Mouse (Mus musculus): ENCODE measurements around the gene Mafk. TPM values are rescaled to one million over a fixed set of nuclear protein-coding genes. Genes with fewer than 3 reads are reported as not detected.
A peak's percentile ranks its signal among the peaks of the same experiment; 100 is the strongest.

Mafk gene
- polyA plus RNA-seq, 1 experiment = 10.8 TPM

GRCm38 (mm10) chr5:139812398-139813125 lies 21.2 kb downstream of the Mafk start:
- no peak for TF ChIP-seq POLR2A (IDR thresholded peaks at IDR 0.05; ENCODE audit: control insufficient read depth, low read depth, low read length)
- no peak for TF ChIP-seq CTCF (IDR thresholded peaks at IDR 0.05; ENCODE audit: control insufficient read depth, insufficient read depth, insufficient replicate concordance, low read depth, low read length)
- peak overlapping the region; percentile 51 for H3K4me3 ChIP-seq (ENCODE audit: control insufficient read depth, low read depth, low read length)
- peaks cover 5% of the 10 kb centered on the region for H3K4me1 ChIP-seq (ENCODE audit: control insufficient read depth, insufficient read depth, low read length)
- H3K36me3 ChIP-seq (ENCODE audit: control insufficient read depth, insufficient read depth, low read length) = no peaks in the 10 kb centered on the region
- peak overlapping the region; percentile 56 for H3K27ac ChIP-seq (ENCODE audit: control insufficient read depth, insufficient read depth, low read depth, low read length)
- H3K27me3 ChIP-seq (ENCODE audit: control insufficient read depth, insufficient read depth, low read length) = no peaks in the 10 kb centered on the region

- Histone ChIP-seq H3K27ac (ENCODE audit: control insufficient read depth, insufficient read depth, low read depth, low read length) (peak overlapping the region; percentile 56), H3K4me3 (ENCODE audit: control insufficient read depth, low read depth, low read length) (peak overlapping the region; percentile 51)
Observed at GRCm38 (mm10) chr5:139813126-139813490, 21.8 kb downstream of the Mafk start.

GRCm38 (mm10) chr5:139813963-139814381 lies 22.7 kb downstream of the Mafk start:
- Histone ChIP-seq H3K27me3 (ENCODE audit: control insufficient read depth, insufficient read depth, low read length) (no peaks in the 10 kb centered on the region), H3K36me3 (ENCODE audit: control insufficient read depth, insufficient read depth, low read length) (no peaks in the 10 kb centered on the region), H3K4me1 (ENCODE audit: control insufficient read depth, insufficient read depth, low read length) (no peaks in the 10 kb centered on the region), H3K4me3 (ENCODE audit: control insufficient read depth, low read depth, low read length) (no peak overlapping the region), H3K27ac (ENCODE audit: control insufficient read depth, insufficient read depth, low read depth, low read length) (peak overlapping the region; percentile 7; the same call in 1 of the 2 replicates)
- TF ChIP-seq POLR2A (IDR thresholded peaks at IDR 0.05; ENCODE audit: control insufficient read depth, low read depth, low read length) (no peak), CTCF (IDR thresholded peaks at IDR 0.05; ENCODE audit: control insufficient read depth, insufficient read depth, insufficient replicate concordance, low read depth, low read length) (no peak)

More at GRCm38 (mm10) chr5:139813126-139813490, 21.8 kb downstream of the Mafk start:
- TF ChIP-seq POLR2A (IDR thresholded peaks at IDR 0.05; ENCODE audit: control insufficient read depth, low read depth, low read length) = no peak; the same call in 1 of the 2 replicates
- TF ChIP-seq CTCF (IDR thresholded peaks at IDR 0.05; ENCODE audit: control insufficient read depth, insufficient read depth, insufficient replicate concordance, low read depth, low read length) = no peak
- peaks cover 4% of the 10 kb centered on the region for H3K4me1 ChIP-seq (ENCODE audit: control insufficient read depth, insufficient read depth, low read length)
- H3K36me3 ChIP-seq (ENCODE audit: control insufficient read depth, insufficient read depth, low read length) = no peaks in the 10 kb centered on the region
- H3K27me3 ChIP-seq (ENCODE audit: control insufficient read depth, insufficient read depth, low read length) = no peaks in the 10 kb centered on the region

- H3K4me1 ChIP-seq (ENCODE audit: control insufficient read depth, insufficient read depth, low read length) = no peaks in the 10 kb centered on the region
- H3K4me3 ChIP-seq (ENCODE audit: control insufficient read depth, low read depth, low read length) = no peak overlapping the region
- H3K27ac ChIP-seq (ENCODE audit: control insufficient read depth, insufficient read depth, low read depth, low read length) = peak overlapping the region; percentile 77
- TF ChIP-seq POLR2A (IDR thresholded peaks at IDR 0.05; ENCODE audit: control insufficient read depth, low read depth, low read length) = peak; percentile 32; the same call in 1 of the 2 replicates
- no peak for TF ChIP-seq CTCF (IDR thresholded peaks at IDR 0.05; ENCODE audit: control insufficient read depth, insufficient read depth, insufficient replicate concordance, low read depth, low read length)
- no peaks in the 10 kb centered on the region for H3K27me3 ChIP-seq (ENCODE audit: control insufficient read depth, insufficient read depth, low read length)
- H3K36me3 ChIP-seq (ENCODE audit: control insufficient read depth, insufficient read depth, low read length) = no peaks in the 10 kb centered on the region
Observed at GRCm38 (mm10) chr5:139815964-139816363, 24.7 kb downstream of the Mafk start.

- no peaks in the 10 kb centered on the region for H3K4me1 ChIP-seq (ENCODE audit: control insufficient read depth, insufficient read depth, low read length)
- TF ChIP-seq POLR2A (IDR thresholded peaks at IDR 0.05; ENCODE audit: control insufficient read depth, low read depth, low read length) = no peak
- no peak for TF ChIP-seq CTCF (IDR thresholded peaks at IDR 0.05; ENCODE audit: control insufficient read depth, insufficient read depth, insufficient replicate concordance, low read depth, low read length)
Observed at GRCm38 (mm10) chr5:139816445-139816844, 25.1 kb downstream of the Mafk start.

GRCm38 (mm10) chr5:139817292-139817691 lies 26.0 kb downstream of the Mafk start:
- Histone ChIP-seq H3K27me3 (ENCODE audit: control insufficient read depth, insufficient read depth, low read length) (no peaks in the 10 kb centered on the region), H3K4me3 (ENCODE audit: control insufficient read depth, low read depth, low read length) (no peak overlapping the region), H3K27ac (ENCODE audit: control insufficient read depth, insufficient read depth, low read depth, low read length) (no peak overlapping the region), H3K36me3 (ENCODE audit: control insufficient read depth, insufficient read depth, low read length) (no peaks in the 10 kb centered on the region), H3K4me1 (ENCODE audit: control insufficient read depth, insufficient read depth, low read length) (no peaks in the 10 kb centered on the region)
- TF ChIP-seq CTCF (IDR thresholded peaks at IDR 0.05; ENCODE audit: control insufficient read depth, insufficient read depth, insufficient replicate concordance, low read depth, low read length) (peak; percentile 94), POLR2A (IDR thresholded peaks at IDR 0.05; ENCODE audit: control insufficient read depth, low read depth, low read length) (no peak)

More at GRCm38 (mm10) chr5:139816445-139816844, 25.1 kb downstream of the Mafk start:
- no peak overlapping the region for H3K4me3 ChIP-seq (ENCODE audit: control insufficient read depth, low read depth, low read length)
- peak overlapping the region; percentile 77 for H3K27ac ChIP-seq (ENCODE audit: control insufficient read depth, insufficient read depth, low read depth, low read length)
- H3K27me3 ChIP-seq (ENCODE audit: control insufficient read depth, insufficient read depth, low read length) = no peaks in the 10 kb centered on the region
- no peaks in the 10 kb centered on the region for H3K36me3 ChIP-seq (ENCODE audit: control insufficient read depth, insufficient read depth, low read length)

- Histone ChIP-seq H3K4me3 (ENCODE audit: control insufficient read depth, low read depth, low read length) (no peak overlapping the region), H3K4me1 (ENCODE audit: control insufficient read depth, insufficient read depth, low read length) (no peaks in the 10 kb centered on the region), H3K36me3 (ENCODE audit: control insufficient read depth, insufficient read depth, low read length) (no peaks in the 10 kb centered on the region; the same call in 1 of the 2 replicates), H3K27me3 (ENCODE audit: control insufficient read depth, insufficient read depth, low read length) (no peaks in the 10 kb centered on the region), H3K27ac (ENCODE audit: control insufficient read depth, insufficient read depth, low read depth, low read length) (no peak overlapping the region)
- TF ChIP-seq POLR2A (IDR thresholded peaks at IDR 0.05; ENCODE audit: control insufficient read depth, low read depth, low read length) (no peak), CTCF (IDR thresholded peaks at IDR 0.05; ENCODE audit: control insufficient read depth, insufficient read depth, insufficient replicate concordance, low read depth, low read length) (no peak)
Observed at GRCm38 (mm10) chr5:139818056-139818455, 26.7 kb downstream of the Mafk start.

Data from testis, adult 2 months (tissue).